Mouse (Mus musculus) neutrophil, adult 59 days (primary cell): ENCODE measurements around the gene Klhl40. TPM values are rescaled to one million over a fixed set of nuclear protein-coding genes. Genes with fewer than 3 reads are reported as not detected.

Experiments
- total RNA-seq, 2 experiments: library from RNA; stranded (reverse); gene quantifications; 1 replicate in 1 of 2; 2 replicates in 1 of 2; pipeline ENCODE4 v1.2.4; 2023

The Klhl40 gene
- not detected for total RNA-seq

DNA sequence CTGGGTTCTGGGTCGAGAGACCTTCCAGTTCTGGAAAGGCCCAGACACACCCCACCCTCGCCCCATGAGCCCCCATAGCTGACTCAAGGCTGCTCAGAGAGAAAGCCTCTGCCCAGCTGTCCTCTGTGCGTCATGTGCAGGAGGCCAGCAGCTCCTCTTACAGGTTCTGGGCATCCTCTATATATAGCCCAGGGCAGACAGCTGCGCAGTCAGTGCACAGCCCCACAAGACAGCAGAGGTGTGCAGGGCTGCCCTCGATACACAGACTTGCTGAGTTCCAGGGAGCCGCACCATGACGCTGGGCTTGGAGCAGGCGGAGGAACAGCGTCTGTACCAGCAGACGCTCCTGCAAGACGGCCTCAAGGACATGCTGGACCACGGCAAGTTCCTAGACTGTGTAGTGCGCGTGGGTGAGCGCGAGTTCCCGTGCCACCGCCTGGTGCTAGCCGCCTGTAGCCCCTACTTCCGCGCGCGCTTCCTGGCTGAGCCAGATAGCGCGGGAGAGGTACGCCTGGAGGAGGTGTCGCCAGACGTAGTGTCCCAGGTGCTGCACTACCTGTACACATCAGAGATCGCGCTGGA, at the start of gene Klhl40:
Gene Klhl40, plus strand, starts transcription at position 124 of the 582 bp plus-strand sequence.

DNA sequence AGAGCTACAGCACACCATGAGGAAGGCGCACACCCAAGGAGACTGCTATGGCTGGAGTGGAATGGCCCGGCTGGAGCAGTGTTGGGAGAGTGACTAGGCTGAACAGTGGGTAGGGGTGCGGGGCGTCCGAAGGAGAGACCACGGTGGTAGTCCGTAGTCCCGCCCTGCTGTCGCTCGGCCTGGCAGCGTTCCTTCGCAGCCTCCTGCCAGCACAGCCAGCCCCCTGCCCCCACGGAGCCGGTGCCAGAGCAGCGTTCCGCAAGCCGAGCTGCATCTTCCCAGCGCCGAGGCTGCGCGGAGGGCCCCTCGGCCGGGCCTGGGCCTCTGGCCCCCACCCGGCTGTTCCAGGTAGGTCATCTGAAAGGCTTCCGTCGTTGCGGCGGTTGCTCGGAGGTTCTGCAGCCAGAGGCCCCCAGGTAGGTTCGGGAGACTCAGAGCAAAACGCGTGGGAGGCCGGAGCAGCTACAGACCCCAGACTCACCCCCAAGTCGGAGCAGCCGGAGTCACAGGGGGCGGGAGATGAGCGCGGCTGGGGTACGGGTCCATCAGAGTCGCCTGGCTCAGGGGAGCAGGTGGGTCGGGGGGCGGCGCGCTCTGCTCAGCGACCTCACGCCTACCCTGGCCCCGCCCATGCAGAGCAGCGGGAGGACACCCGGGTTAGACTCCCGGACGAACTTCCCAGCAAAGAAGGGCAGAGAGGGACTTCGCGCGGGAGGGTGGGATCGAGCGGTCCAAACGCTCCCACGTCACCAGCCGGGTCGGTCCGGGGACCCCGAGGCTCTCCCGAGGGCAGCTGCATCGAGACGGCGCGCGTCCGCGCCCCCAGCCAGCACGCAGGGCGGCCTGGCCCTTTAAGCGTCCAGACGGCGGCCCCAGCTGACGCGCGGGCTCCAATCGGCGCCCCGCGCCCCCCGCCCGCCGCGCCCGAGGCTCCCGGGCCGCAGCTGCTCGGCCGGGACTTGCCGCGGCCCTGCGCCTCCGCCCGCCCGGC, 18.0 kb upstream of the Klhl40 start, which contains the start of gene Zfp651:
Gene Zfp651, plus strand, starts transcription at position 240 of the 991 bp plus-strand sequence.

DNA sequence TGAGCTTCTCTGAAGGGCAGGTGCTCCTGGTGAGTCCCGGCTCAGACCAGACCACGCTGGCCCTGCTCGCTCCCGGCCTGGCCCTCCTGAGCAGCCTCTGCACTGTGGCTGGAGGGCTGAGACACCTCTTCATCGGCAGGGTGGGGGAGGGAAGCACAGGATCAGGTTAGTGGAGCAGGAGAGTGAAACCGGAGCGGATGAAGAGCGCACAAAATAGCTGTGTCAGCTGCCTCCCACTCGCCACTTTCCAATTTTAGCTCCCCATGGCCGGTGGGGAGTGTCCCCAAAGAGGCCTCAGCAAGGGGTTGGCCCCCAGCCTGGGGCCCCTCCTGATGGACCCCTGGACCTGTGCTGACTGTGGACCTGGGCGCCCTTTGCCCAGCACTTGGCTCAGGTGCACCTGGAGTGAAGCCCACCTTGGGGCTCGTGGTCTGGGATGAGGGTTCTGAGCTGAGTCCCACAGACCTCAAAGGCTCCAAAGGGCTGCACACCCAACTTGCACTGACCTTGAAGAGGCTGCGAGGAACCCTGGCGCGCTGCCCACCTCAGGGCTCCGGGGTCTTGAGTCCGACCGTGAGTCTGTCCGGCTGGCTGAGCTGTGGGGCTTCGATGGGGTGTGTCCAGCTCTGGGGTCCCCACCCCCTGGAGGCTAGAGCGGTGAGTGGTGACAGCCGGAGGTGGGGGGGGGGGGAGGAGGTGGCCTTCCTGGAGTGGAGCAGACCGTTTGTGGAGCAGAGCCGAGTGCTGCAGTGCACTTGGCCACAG, 14.5 kb downstream of the Klhl40 start, which contains the start of gene Hhatl:
Gene Hhatl, minus strand, starts transcription at position 751 of the 765 bp plus-strand sequence.

Other genes starting within 250 kb of the Klhl40 start
- not detected for gene Lyzl4, start 135.5 kb upstream of the Klhl40 start, total RNA-seq
- gene Vipr1, start 134.9 kb upstream of the Klhl40 start, total RNA-seq = 1 to 10 TPM in 1 of 2 experiments, under 1 TPM in 1; 0.33 to 1.7 TPM
- gene Sec22c, start 72.1 kb upstream of the Klhl40 start, total RNA-seq = 10 to 100 TPM; 28.1 to 36.0 TPM
- gene Ss18l2, start 67.3 kb upstream of the Klhl40 start, total RNA-seq = 10 to 100 TPM; 16.4 to 21.6 TPM
- gene Nktr, start 58.4 kb upstream of the Klhl40 start, total RNA-seq = 100 to 1,000 TPM; 174 to 197 TPM
- gene Zfp651, start 18.3 kb upstream of the Klhl40 start, total RNA-seq = under 1 TPM; 0.24 to 0.29 TPM
- gene Hhatl, start 14.9 kb downstream of the Klhl40 start, total RNA-seq = not detected
- gene Ccdc13, start 61.9 kb downstream of the Klhl40 start, total RNA-seq = under 1 TPM in 1 of 2 experiments, not detected in 1; 0.15 TPM
- 10 to 100 TPM; 31.9 to 32.1 TPM for gene Higd1a, start 80.8 kb downstream of the Klhl40 start, total RNA-seq
- gene Ackr2, start 120.7 kb downstream of the Klhl40 start, total RNA-seq = not detected
- gene Cyp8b1, start 138.7 kb downstream of the Klhl40 start, total RNA-seq = under 1 TPM in 1 of 2 experiments, not detected in 1; 0.18 TPM
- gene Fam198a, start 173.4 kb downstream of the Klhl40 start, total RNA-seq = under 1 TPM in 1 of 2 experiments, not detected in 1; 0.35 TPM
- gene Pomgnt2, start 219.5 kb downstream of the Klhl40 start, total RNA-seq = under 1 TPM; 0.66 to 0.87 TPM